Mouse (Mus musculus) bone marrow, adult 2 months (tissue): ENCODE results near the gene Cep72.

Source experiments
- CTCF ChIP-seq: fragments of 200-500 bp; IDR thresholded peaks from 2 replicates; pipeline ENCODE4 v1.5.1; 2011; ENCODE audit warnings: low read length, control low read depth; ENCODE audit not compliant: control insufficient read depth, insufficient read depth
- POLR2A ChIP-seq: fragments of 200-500 bp; IDR thresholded peaks from 2 replicates; pipeline ENCODE4 v1.6.1; 2011; ENCODE audit warnings: low read depth, mild to moderate bottlenecking, control low read depth, low read length, borderline replicate concordance; ENCODE audit not compliant: control insufficient read depth

DNA sequence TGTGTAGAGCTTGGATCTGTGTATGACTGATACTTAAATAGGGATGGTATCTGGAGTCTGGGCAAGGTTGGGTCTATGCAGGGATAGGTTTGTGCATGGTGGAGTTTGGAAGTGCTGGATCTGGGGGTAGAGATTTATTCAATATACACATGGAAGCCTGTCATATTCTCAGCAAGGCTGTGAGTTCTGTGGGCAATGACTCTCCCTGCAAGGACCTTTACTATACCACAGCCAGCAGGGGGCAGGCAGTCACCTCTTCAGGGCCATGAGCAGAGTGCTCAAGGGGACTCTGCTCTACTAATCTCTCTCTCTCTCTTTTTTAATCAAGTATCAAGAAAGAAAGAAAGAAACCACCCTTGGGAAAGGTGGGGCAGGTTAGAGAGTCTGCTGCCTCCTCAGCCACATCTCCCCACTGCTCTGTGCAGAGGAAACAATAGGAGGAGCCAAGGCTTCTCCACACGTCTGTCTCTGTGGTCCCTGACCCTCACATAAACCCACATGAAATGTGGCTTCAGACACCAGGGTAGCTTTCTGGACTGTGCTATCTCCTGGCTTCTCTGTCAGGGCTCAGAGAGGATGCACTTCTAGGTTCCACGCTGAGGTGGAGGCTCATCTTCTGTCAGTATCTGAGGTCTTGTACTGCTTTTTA lies 34.7 kb upstream of the Cep72 start:
- TF ChIP-seq POLR2A: no peak
- TF ChIP-seq CTCF: peak; percentile 65
